Mouse (Mus musculus): ENCODE measurements around the gene Acp2. TPM values are rescaled to one million over a fixed set of nuclear protein-coding genes. Genes with fewer than 3 reads are reported as not detected.
A peak's percentile ranks its signal among the peaks of the same experiment; 100 is the strongest.
"Not testable (repeated sequence)": the region's sequence is repeated elsewhere in the genome, so short reads cannot be mapped to it uniquely, and the experiment has no call there.

The Acp2 gene
- polyA plus RNA-seq, 1 experiment from 2014 or later, result 37.5 TPM

DNA sequence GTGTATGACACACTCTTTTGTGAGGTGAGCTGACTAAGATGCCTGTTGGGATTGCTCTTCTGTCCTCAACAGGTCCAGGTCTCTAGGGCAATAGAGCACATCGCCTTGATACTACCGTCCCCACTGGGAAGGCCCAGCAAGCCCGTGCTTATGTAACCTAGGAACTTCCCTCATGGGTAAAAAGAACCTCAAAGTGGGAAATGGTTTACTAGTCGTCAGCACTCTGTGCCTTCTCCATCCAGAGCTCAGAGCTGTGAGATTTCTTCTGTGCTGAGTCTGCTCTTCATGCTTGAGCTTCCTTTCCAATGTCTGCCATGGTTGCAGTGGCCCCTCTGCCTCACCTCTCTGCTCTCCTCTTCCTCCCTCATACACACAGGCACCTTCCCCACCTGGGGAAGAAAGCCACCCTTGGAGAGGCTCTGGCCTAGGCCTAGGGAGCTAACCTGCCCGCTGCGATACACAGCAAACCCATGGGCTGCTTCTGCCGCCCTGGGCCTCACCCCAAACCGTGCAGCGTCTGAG lies 3.6 kb downstream of the Acp2 start:
- Histone ChIP-seq H3K27me3 (ENCODE audit: control insufficient read depth, insufficient read depth, low read length) (no peaks in the 10 kb centered on the region), H3K4me1 (ENCODE audit: control insufficient read depth, insufficient read depth, low read length) (peaks cover 4% of the 10 kb centered on the region; the same call in 1 of the 2 replicates), H3K9me3 (ENCODE audit: control insufficient read depth, low read length) (no peaks in the 10 kb centered on the region), H3K4me2 (ENCODE audit: low read depth) (no peak overlapping the region), H3K36me3 (ENCODE audit: control insufficient read depth, insufficient read depth, low read length) (peaks cover 21% of the 10 kb centered on the region), H3K4me3 (ENCODE audit: low read depth, low read length) (no peak overlapping the region), H3K27ac (ENCODE audit: low read depth, low read length) (no peak overlapping the region), H3K9ac (ENCODE audit: low read length) (no peak overlapping the region)
- no peak for DNase-seq (ENCODE audit: low spot score)
- WGBS, result 88% methylated on average over 9 of the region's 9 CpGs
- ATAC-seq (ENCODE audit: insufficient read depth, low FRiP score, low TSS enrichment), result no peak

DNA sequence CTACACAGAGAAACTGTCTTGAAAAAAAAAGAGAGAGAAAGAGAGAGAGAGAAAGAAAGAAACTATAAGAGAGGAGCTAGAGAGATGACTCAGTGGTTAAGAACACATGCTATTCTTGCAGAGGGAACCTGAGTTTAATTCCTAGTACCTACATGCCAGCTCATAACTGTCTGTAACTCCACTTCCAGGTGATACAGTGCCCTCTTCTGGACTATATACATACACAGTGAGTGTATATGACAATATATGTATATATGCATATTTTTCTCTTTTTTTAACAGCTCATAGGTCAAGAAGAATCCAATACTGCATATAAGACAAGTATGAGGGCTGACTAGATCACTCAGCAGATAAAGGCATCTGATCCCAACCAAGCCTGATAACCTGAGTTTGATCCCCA lies 10.6 kb downstream of the Acp2 start:
- H3K36me3 ChIP-seq (ENCODE audit: control insufficient read depth, insufficient read depth, low read length), result peaks cover 18% of the 10 kb centered on the region

DNA sequence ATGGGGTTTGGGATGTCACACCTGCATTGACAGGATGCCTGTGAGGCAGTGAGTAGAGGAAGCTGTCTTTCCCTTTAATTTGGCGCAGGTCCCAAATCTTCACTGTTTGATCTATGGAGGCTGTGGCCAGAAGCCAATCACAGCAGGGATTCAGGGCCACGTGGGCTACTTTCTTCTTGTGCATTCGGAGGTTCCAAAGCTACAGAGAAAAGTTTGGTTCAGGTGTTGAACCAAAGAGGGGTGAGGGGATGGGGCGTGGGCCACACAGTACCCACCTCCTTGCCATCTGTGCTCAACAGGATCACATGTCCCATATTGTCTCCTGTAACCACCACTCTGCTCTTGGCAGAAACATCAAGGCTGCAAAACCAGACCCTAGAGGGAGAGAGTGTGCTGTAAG lies 14.3 kb downstream of the Acp2 start:
- DNase-seq (ENCODE audit: low spot score) (no peak), ATAC-seq (ENCODE audit: insufficient read depth, low FRiP score, low TSS enrichment) (no peak)
- 71% methylated on average over 4 of the region's 4 CpGs for WGBS
- no peaks in the 10 kb centered on the region for H3K4me1 ChIP-seq (ENCODE audit: control insufficient read depth, insufficient read depth, low read length)
- H3K27ac ChIP-seq (ENCODE audit: low read depth, low read length), result no peak overlapping the region
- no peak overlapping the region for H3K4me2 ChIP-seq (ENCODE audit: low read depth)
- H3K4me3 ChIP-seq (ENCODE audit: low read depth, low read length), result no peak overlapping the region
- no peak overlapping the region for H3K9ac ChIP-seq (ENCODE audit: low read length)
- 0 out of 2 replicates have a peak, but pooled peaks cover 7% of the 10 kb centered on the region for H3K36me3 ChIP-seq (ENCODE audit: control insufficient read depth, insufficient read depth, low read length)
- H3K9me3 ChIP-seq (ENCODE audit: control insufficient read depth, low read length), result no peaks in the 10 kb centered on the region
- no peaks in the 10 kb centered on the region for H3K27me3 ChIP-seq (ENCODE audit: control insufficient read depth, insufficient read depth, low read length)

More for the DNA sequence above, 10.6 kb downstream of the Acp2 start:
- ATAC-seq (ENCODE audit: insufficient read depth, low FRiP score, low TSS enrichment), result no peak
- H3K4me2 ChIP-seq (ENCODE audit: low read depth), result no peak overlapping the region
- no peak for DNase-seq (ENCODE audit: low spot score)
- no peak overlapping the region for H3K9ac ChIP-seq (ENCODE audit: low read length)
- no peaks in the 10 kb centered on the region for H3K27me3 ChIP-seq (ENCODE audit: control insufficient read depth, insufficient read depth, low read length)
- no peaks in the 10 kb centered on the region for H3K9me3 ChIP-seq (ENCODE audit: control insufficient read depth, low read length)
- no peaks in the 10 kb centered on the region for H3K4me1 ChIP-seq (ENCODE audit: control insufficient read depth, insufficient read depth, low read length)
- no peak overlapping the region for H3K4me3 ChIP-seq (ENCODE audit: low read depth, low read length)
- H3K27ac ChIP-seq (ENCODE audit: low read depth, low read length), result no peak overlapping the region

DNA sequence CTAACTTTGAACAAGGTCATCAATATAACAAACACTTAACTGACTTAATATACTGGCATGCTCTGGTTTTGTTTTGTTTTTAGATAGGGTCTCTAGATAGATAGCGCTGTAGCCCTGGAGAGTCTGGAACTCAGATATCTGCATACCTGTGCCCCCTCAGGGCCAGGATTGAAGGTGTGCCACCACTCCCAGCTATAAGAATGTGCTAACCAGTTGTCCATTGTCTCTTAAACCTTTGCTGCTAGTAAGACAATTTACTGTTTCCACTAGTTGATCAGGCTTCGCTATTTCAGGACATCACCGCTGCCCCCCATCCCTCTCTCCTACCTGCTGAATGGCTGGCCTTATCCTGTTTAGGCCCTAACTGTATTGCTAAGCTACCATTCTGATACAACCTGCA lies 17.8 kb downstream of the Acp2 start:
- Histone ChIP-seq H3K27ac (ENCODE audit: low read depth, low read length) (no peak overlapping the region), H3K9ac (ENCODE audit: low read length) (no peak overlapping the region), H3K4me1 (ENCODE audit: control insufficient read depth, insufficient read depth, low read length) (no peaks in the 10 kb centered on the region), H3K9me3 (ENCODE audit: control insufficient read depth, low read length) (no peaks in the 10 kb centered on the region), H3K36me3 (ENCODE audit: control insufficient read depth, insufficient read depth, low read length) (no peaks in the 10 kb centered on the region), H3K4me2 (ENCODE audit: low read depth) (no peak overlapping the region), H3K4me3 (ENCODE audit: low read depth, low read length) (no peak overlapping the region), H3K27me3 (ENCODE audit: control insufficient read depth, insufficient read depth, low read length) (no peaks in the 10 kb centered on the region)
- no peak for DNase-seq (ENCODE audit: low spot score)
- 96% methylated on average over 3 of the region's 3 CpGs for WGBS
- ATAC-seq (ENCODE audit: insufficient read depth, low FRiP score, low TSS enrichment), result no peak

DNA sequence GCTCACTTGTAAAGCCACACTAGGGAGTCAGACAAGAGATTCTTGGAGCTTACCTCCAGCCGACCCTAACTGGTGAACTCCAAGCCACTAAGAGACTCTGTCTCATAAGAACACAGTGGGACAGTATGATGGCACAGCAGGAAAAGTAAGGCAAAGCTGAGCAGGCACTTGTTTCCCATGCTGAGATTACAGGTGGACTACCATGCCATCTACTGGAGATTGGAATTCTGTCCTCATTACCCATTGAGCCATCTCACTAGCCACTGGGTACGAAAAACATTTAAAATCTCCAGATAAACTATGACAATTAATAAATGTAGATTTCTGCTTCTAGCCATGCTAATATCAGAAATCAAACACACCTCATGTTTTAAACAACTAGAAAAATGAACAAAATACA lies 20.9 kb downstream of the Acp2 start:
- H3K4me3 ChIP-seq (ENCODE audit: low read depth, low read length), result no peak overlapping the region
- H3K27me3 ChIP-seq (ENCODE audit: control insufficient read depth, insufficient read depth, low read length), result no peaks in the 10 kb centered on the region
- no peak overlapping the region for H3K9ac ChIP-seq (ENCODE audit: low read length)
- ATAC-seq (ENCODE audit: insufficient read depth, low FRiP score, low TSS enrichment), result no peak
- no peaks in the 10 kb centered on the region for H3K9me3 ChIP-seq (ENCODE audit: control insufficient read depth, low read length)
- no peaks in the 10 kb centered on the region for H3K4me1 ChIP-seq (ENCODE audit: control insufficient read depth, insufficient read depth, low read length)
- no peak overlapping the region for H3K27ac ChIP-seq (ENCODE audit: low read depth, low read length)
- no peak overlapping the region for H3K4me2 ChIP-seq (ENCODE audit: low read depth)
- H3K36me3 ChIP-seq (ENCODE audit: control insufficient read depth, insufficient read depth, low read length), result no peaks in the 10 kb centered on the region
- DNase-seq (ENCODE audit: low spot score), result no peak
- WGBS, result 88% methylated on average over 2 of the region's 2 CpGs

DNA sequence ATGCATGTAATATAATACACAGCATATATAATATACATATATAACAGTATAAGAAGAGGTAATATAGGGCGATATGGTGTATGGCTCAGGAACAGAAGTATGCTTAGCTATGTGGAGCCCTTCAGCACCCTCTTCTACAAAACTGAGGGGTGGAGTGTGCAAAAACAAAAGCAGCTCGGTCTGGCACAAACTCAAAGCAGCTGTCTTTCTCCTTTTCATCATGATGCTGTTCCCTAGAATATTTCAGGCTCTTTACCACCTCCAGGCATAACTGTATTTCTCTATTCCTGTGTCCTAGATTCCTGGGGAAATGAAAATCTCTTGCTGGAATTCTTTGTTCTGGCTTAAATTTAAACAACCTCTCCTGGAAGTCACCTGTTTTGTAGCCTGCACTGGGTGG lies 27.1 kb downstream of the Acp2 start:
- no peaks in the 10 kb centered on the region for H3K36me3 ChIP-seq (ENCODE audit: control insufficient read depth, insufficient read depth, low read length)
- 80% methylated on average over 2 of the region's 2 CpGs for WGBS
- H3K27ac ChIP-seq (ENCODE audit: low read depth, low read length), result no peak overlapping the region

DNA sequence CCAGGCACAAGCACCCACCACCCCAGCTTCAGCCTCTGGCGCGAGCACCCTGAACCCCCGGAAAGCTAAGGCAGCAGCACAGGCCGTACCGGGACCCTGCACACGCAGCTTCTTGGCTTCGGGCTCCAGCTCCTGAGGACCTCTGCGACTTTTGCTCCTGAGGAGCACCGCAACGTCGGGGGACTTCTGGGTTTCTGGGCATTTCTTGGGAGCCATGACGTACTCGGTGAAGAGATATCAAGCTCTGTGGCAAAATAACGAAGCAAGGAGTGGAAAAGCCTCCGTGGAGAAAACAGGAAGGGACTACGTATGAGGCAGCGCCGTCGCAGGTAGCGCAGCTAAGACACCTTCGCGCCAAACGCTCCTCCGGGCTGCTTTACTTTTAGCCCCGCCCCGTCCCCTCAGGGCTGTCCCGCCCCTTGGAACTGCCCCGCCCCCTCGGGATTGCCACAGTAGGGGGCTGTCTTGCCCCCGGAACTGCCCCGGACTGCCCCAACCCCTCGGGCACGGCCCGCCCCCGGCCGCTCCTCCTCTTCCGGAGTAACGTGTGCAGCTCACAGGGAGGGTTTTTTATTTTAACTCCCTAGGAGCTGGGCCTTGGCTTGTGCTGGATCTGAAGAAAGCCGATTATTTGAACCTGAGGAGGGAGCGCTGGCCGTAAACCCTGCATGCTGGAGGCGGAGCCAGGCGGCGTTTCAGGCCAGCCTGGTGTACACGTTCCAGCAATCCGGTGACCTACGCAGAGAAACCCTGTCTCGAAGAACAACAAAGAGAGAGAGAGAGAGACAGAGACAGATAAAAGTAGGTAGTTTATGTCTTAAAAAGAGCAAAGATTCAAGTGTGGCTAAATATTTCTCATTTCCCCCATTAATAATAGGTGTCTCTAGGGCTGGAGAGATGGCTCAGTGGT lies 34.2 kb downstream of the Acp2 start, which contains the start of gene Ddb2:
Gene Ddb2 (minus strand): TSS at position 382 of the 910 bp plus-strand sequence.
- peak within 1 kb of the TSS; percentile 74 for H3K4me2 ChIP-seq (ENCODE audit: low read depth)
- H3K27me3 ChIP-seq (ENCODE audit: control insufficient read depth, insufficient read depth, low read length), result no peaks in the 10 kb centered on the region
- no peaks in the 10 kb centered on the region for H3K4me1 ChIP-seq (ENCODE audit: control insufficient read depth, insufficient read depth, low read length)
- peak; percentile 95 for DNase-seq (ENCODE audit: low spot score)
- H3K9ac ChIP-seq (ENCODE audit: low read length), result peak within 1 kb of the TSS; percentile 72
- peak; percentile 94 for ATAC-seq (ENCODE audit: insufficient read depth, low FRiP score, low TSS enrichment)
- peak within 1 kb of the TSS; percentile 79 for H3K27ac ChIP-seq (ENCODE audit: low read depth, low read length)
- peak within 1 kb of the TSS; percentile 53 for H3K4me3 ChIP-seq (ENCODE audit: low read depth, low read length)
- no peaks in the 10 kb centered on the region for H3K36me3 ChIP-seq (ENCODE audit: control insufficient read depth, insufficient read depth, low read length)
- H3K9me3 ChIP-seq (ENCODE audit: control insufficient read depth, low read length), result no peaks in the 10 kb centered on the region
- WGBS, result 1% methylated on average over 47 of the region's 48 CpGs

More for the DNA sequence above, 27.1 kb downstream of the Acp2 start:
- no peaks in the 10 kb centered on the region for H3K4me1 ChIP-seq (ENCODE audit: control insufficient read depth, insufficient read depth, low read length)
- H3K9me3 ChIP-seq (ENCODE audit: control insufficient read depth, low read length), result no peaks in the 10 kb centered on the region
- ATAC-seq (ENCODE audit: insufficient read depth, low FRiP score, low TSS enrichment), result no peak
- no peak overlapping the region for H3K4me2 ChIP-seq (ENCODE audit: low read depth)
- H3K9ac ChIP-seq (ENCODE audit: low read length), result no peak overlapping the region
- DNase-seq (ENCODE audit: low spot score), result no peak
- H3K27me3 ChIP-seq (ENCODE audit: control insufficient read depth, insufficient read depth, low read length), result no peaks in the 10 kb centered on the region
- H3K4me3 ChIP-seq (ENCODE audit: low read depth, low read length), result no peak overlapping the region

DNA sequence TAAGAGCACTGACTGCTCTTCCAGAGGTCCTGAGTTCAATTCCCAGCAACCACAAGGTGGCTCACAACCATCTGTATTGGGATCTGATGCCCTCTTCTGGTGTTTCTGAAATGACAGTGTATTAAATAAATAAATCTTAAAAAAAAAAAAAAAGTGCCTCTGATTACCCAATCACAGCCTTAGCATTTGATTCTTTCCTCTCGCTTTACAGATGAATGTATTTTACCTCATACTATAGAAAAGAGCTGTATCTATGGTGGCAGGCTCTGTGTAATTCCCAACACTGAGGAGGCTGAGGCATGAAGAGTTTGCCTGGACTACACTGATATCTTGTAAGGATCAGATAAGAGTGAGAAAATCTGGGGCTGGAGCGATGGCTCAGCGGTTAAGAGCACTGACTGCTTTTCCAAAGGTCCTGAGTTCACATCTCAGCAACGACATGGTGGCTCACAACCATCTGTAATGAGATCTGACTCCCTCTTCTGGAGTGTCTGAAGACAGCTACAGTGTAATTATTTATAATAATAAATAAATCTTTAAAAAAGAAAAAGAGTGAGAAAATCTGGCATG lies 34.9 kb downstream of the Acp2 start:
- H3K4me1 ChIP-seq (ENCODE audit: control insufficient read depth, insufficient read depth, low read length); H3K36me3 ChIP-seq (ENCODE audit: control insufficient read depth, insufficient read depth, low read length); H3K9me3 ChIP-seq (ENCODE audit: control insufficient read depth, low read length); H3K9ac ChIP-seq (ENCODE audit: low read length); DNase-seq (ENCODE audit: low spot score); H3K27me3 ChIP-seq (ENCODE audit: control insufficient read depth, insufficient read depth, low read length): not testable (repeated sequence)
- H3K4me3 ChIP-seq (ENCODE audit: low read depth, low read length), result peak overlapping the region; percentile 53
- peak; percentile 58 for ATAC-seq (ENCODE audit: insufficient read depth, low FRiP score, low TSS enrichment)
- WGBS, result 28% methylated on average over 4 of the region's 4 CpGs
- peak overlapping the region; percentile 79; the same call in 1 of the 2 replicates for H3K27ac ChIP-seq (ENCODE audit: low read depth, low read length)
- H3K4me2 ChIP-seq (ENCODE audit: low read depth), result peak overlapping the region; percentile 74

Data from neural tube, embryonic 11.5 days (tissue).